Mouse (Mus musculus): ENCODE data around the gene Cops7b. TPM values are rescaled to one million over a fixed set of nuclear protein-coding genes. Genes with fewer than 3 reads are reported as not detected.

Gene Cops7b
- total and polyA plus RNA-seq, 3 experiments: 29.1 to 47.6 (median 33.6) TPM

GRCm38 (mm10) chr1:86628270-86628669, 45.6 kb downstream of the Cops7b start:
- no peak for ATAC-seq (ENCODE audit: extremely low read depth, insufficient number of reproducible peaks, low FRiP score, poor library complexity, severe bottlenecking)
- Histone ChIP-seq H3K27me3 (ENCODE audit: insufficient read depth, low read length) (peaks cover 31% of the 10 kb centered on the region), H3K36me3 (replicated peaks) (no peaks in the 10 kb centered on the region), H3K4me3 (ENCODE audit: low read depth, low read length) (no peak overlapping the region), H3K4me1 (ENCODE audit: insufficient read depth, low read depth, low read length) (peaks cover 19% of the 10 kb centered on the region), H3K9me3 (replicated peaks) (no peaks in the 10 kb centered on the region)
- DNase-seq (ENCODE audit: low spot score): no peak
- TF ChIP-seq CTCF (IDR thresholded peaks at IDR 0.05; ENCODE audit: low read depth, low read length): no peak
- TF ChIP-seq TAL1 (conservative IDR thresholded peaks at IDR 0.05; ENCODE audit: low read depth, low read length): no peak
- TF ChIP-seq POLR2AphosphoS5 (IDR thresholded peaks at IDR 0.05; ENCODE audit: insufficient replicate concordance, low read depth, low read length): no peak
- TF ChIP-seq GATA2 (IDR thresholded peaks at IDR 0.05; ENCODE audit: borderline replicate concordance, low read depth, low read length): no peak
- no peak for TF ChIP-seq GATA1 (IDR thresholded peaks at IDR 0.05; ENCODE audit: borderline replicate concordance, low read length)

DNA sequence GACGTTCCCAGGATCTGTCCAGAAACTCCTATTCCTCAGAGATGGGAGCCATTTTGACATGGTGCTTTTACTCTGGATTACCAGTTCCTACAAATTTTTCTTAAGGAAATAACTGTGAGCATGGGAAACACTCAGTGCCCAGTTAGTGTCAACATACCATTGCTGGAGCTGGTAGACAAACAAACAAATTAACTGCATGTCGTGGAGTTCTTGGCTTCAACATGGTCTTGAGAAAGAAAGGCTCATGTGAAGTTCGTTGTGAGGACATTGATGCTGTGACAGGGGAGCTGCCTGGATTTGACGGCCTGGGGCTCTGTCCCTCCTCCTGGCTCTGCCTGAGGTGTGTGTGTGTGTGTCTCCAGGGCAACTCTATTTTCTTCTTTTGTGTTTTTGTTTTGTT, 47.2 kb downstream of the Cops7b start:
- no peak for TF ChIP-seq CTCF (IDR thresholded peaks at IDR 0.05; ENCODE audit: low read depth, low read length)
- TF ChIP-seq GATA1 (IDR thresholded peaks at IDR 0.05; ENCODE audit: borderline replicate concordance, low read length): no peak
- no peak for TF ChIP-seq GATA2 (IDR thresholded peaks at IDR 0.05; ENCODE audit: borderline replicate concordance, low read depth, low read length)
- TF ChIP-seq TAL1 (conservative IDR thresholded peaks at IDR 0.05; ENCODE audit: low read depth, low read length): no peak
- no peak for TF ChIP-seq POLR2AphosphoS5 (IDR thresholded peaks at IDR 0.05; ENCODE audit: insufficient replicate concordance, low read depth, low read length)
- Histone ChIP-seq H3K9me3 (replicated peaks) (no peaks in the 10 kb centered on the region), H3K27me3 (ENCODE audit: insufficient read depth, low read length) (peaks cover 24% of the 10 kb centered on the region), H3K36me3 (replicated peaks) (no peaks in the 10 kb centered on the region), H3K4me1 (ENCODE audit: insufficient read depth, low read depth, low read length) (peaks cover 19% of the 10 kb centered on the region), H3K4me3 (ENCODE audit: low read depth, low read length) (no peak overlapping the region)
- DNase-seq (ENCODE audit: low spot score): no peak
- ATAC-seq (ENCODE audit: extremely low read depth, insufficient number of reproducible peaks, low FRiP score, poor library complexity, severe bottlenecking): no peak

DNA sequence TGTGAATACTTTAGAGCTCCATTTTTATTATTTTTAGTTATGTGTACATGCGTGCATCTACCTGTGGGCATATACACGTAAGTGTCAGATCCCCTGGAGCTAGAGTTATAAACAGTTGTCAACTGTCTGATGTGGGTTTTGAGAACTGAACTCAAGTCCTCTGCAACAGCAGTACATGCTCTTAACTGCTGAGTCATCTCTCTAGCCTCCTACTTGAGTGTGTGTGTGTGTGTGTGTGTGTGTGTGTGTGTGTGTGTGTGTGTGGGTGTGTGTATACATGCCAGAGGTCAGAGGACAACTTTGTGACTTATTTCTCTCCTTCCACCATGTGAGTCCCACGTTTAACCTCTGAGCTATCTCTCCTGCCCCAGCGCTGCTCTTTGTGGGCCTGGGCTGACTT, 47.8 kb downstream of the Cops7b start:
- H3K36me3 ChIP-seq (replicated peaks): no peaks in the 10 kb centered on the region
- H3K9me3 ChIP-seq (replicated peaks): no peaks in the 10 kb centered on the region
- ATAC-seq (ENCODE audit: extremely low read depth, insufficient number of reproducible peaks, low FRiP score, poor library complexity, severe bottlenecking) (no peak; the same call in 1 of the 2 replicates), DNase-seq (ENCODE audit: low spot score) (no peak)
- TF ChIP-seq POLR2AphosphoS5 (IDR thresholded peaks at IDR 0.05; ENCODE audit: insufficient replicate concordance, low read depth, low read length) (no peak), GATA1 (IDR thresholded peaks at IDR 0.05; ENCODE audit: borderline replicate concordance, low read length) (no peak), TAL1 (conservative IDR thresholded peaks at IDR 0.05; ENCODE audit: low read depth, low read length) (no peak), CTCF (IDR thresholded peaks at IDR 0.05; ENCODE audit: low read depth, low read length) (no peak), GATA2 (IDR thresholded peaks at IDR 0.05; ENCODE audit: borderline replicate concordance, low read depth, low read length) (no peak)
- H3K27me3 ChIP-seq (ENCODE audit: insufficient read depth, low read length): peaks cover 20% of the 10 kb centered on the region
- no peak overlapping the region for H3K4me3 ChIP-seq (ENCODE audit: low read depth, low read length)
- H3K4me1 ChIP-seq (ENCODE audit: insufficient read depth, low read depth, low read length): peaks cover 19% of the 10 kb centered on the region

GRCm38 (mm10) chr1:86632732-86633380, 50.2 kb downstream of the Cops7b start:
- Histone ChIP-seq H3K9me3 (replicated peaks) (no peaks in the 10 kb centered on the region), H3K4me3 (ENCODE audit: low read depth, low read length) (no peak overlapping the region), H3K27me3 (ENCODE audit: insufficient read depth, low read length) (peaks cover 26% of the 10 kb centered on the region), H3K36me3 (replicated peaks) (no peaks in the 10 kb centered on the region), H3K4me1 (ENCODE audit: insufficient read depth, low read depth, low read length) (peaks cover 19% of the 10 kb centered on the region)
- DNase-seq (ENCODE audit: low spot score) (no peak), ATAC-seq (ENCODE audit: extremely low read depth, insufficient number of reproducible peaks, low FRiP score, poor library complexity, severe bottlenecking) (no peak)
- TF ChIP-seq TAL1 (conservative IDR thresholded peaks at IDR 0.05; ENCODE audit: low read depth, low read length): no peak
- TF ChIP-seq POLR2AphosphoS5 (IDR thresholded peaks at IDR 0.05; ENCODE audit: insufficient replicate concordance, low read depth, low read length): no peak
- TF ChIP-seq GATA1 (IDR thresholded peaks at IDR 0.05; ENCODE audit: borderline replicate concordance, low read length): no peak
- no peak for TF ChIP-seq GATA2 (IDR thresholded peaks at IDR 0.05; ENCODE audit: borderline replicate concordance, low read depth, low read length)
- TF ChIP-seq CTCF (IDR thresholded peaks at IDR 0.05; ENCODE audit: low read depth, low read length): no peak

GRCm38 (mm10) chr1:86633434-86633833, 50.7 kb downstream of the Cops7b start:
- no peak overlapping the region for H3K4me3 ChIP-seq (ENCODE audit: low read depth, low read length)
- no peak for TF ChIP-seq POLR2AphosphoS5 (IDR thresholded peaks at IDR 0.05; ENCODE audit: insufficient replicate concordance, low read depth, low read length)
- TF ChIP-seq TAL1 (conservative IDR thresholded peaks at IDR 0.05; ENCODE audit: low read depth, low read length): no peak
- TF ChIP-seq GATA1 (IDR thresholded peaks at IDR 0.05; ENCODE audit: borderline replicate concordance, low read length): no peak
- no peak for DNase-seq (ENCODE audit: low spot score)
- peaks cover 19% of the 10 kb centered on the region for H3K4me1 ChIP-seq (ENCODE audit: insufficient read depth, low read depth, low read length)
- no peaks in the 10 kb centered on the region for H3K9me3 ChIP-seq (replicated peaks)
- no peaks in the 10 kb centered on the region for H3K36me3 ChIP-seq (replicated peaks)
- ATAC-seq (ENCODE audit: extremely low read depth, insufficient number of reproducible peaks, low FRiP score, poor library complexity, severe bottlenecking): no peak
- H3K27me3 ChIP-seq (ENCODE audit: insufficient read depth, low read length): peaks cover 21% of the 10 kb centered on the region

GRCm38 (mm10) chr1:86633840-86634750, 51.4 kb downstream of the Cops7b start:
- H3K4me3 ChIP-seq (ENCODE audit: low read depth, low read length): no peak overlapping the region
- no peak for TF ChIP-seq TAL1 (conservative IDR thresholded peaks at IDR 0.05; ENCODE audit: low read depth, low read length)
- TF ChIP-seq POLR2AphosphoS5 (IDR thresholded peaks at IDR 0.05; ENCODE audit: insufficient replicate concordance, low read depth, low read length): no peak
- TF ChIP-seq GATA1 (IDR thresholded peaks at IDR 0.05; ENCODE audit: borderline replicate concordance, low read length): no peak
- no peak for TF ChIP-seq CTCF (IDR thresholded peaks at IDR 0.05; ENCODE audit: low read depth, low read length)
- no peak for TF ChIP-seq GATA2 (IDR thresholded peaks at IDR 0.05; ENCODE audit: borderline replicate concordance, low read depth, low read length)
- no peak for ATAC-seq (ENCODE audit: extremely low read depth, insufficient number of reproducible peaks, low FRiP score, poor library complexity, severe bottlenecking)
- H3K9me3 ChIP-seq (replicated peaks): no peaks in the 10 kb centered on the region
- H3K36me3 ChIP-seq (replicated peaks): no peaks in the 10 kb centered on the region
- peaks cover 18% of the 10 kb centered on the region for H3K27me3 ChIP-seq (ENCODE audit: insufficient read depth, low read length)
- no peak for DNase-seq (ENCODE audit: low spot score)
- peaks cover 19% of the 10 kb centered on the region for H3K4me1 ChIP-seq (ENCODE audit: insufficient read depth, low read depth, low read length)
